Mouse (Mus musculus): ENCODE data around the gene Dtnb.

DNA sequence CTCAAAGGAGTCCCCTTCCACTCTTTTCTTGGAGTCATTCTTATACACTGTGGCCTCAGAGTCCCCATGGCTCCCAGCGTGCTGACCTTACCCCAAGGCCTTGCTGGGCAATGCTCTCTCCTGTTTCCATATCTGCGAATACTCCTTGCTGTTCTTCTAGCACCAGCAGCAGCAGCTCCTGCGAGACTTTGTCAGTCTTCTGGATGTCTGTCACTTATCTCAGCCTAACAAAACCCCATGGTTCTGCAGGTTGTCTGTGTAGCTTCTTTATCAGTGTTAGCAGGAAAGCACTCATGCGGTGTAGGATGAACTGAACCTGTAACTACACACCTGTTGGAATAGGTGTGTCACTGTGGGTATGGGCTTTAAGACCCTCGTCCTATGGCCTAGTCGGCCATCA, 11.1 kb upstream of the Dtnb start:
- no peak for TF ChIP-seq GATA1 (IDR thresholded peaks at IDR 0.05; ENCODE audit: borderline replicate concordance, low read length)
- TF ChIP-seq FLI1 (IDR thresholded peaks at IDR 0.05; ENCODE audit: low read length), result no peak

All from megakaryocyte, embryonic 14.5 days (primary cell).